Mouse (Mus musculus) spleen, postnatal 14 days (tissue): ENCODE measurements around the gene Nid1.
"Not testable (repeated sequence)": the region's sequence is repeated elsewhere in the genome, so short reads cannot be mapped to it uniquely, and the experiment has no call there.

ENCODE experiments used
- DNase-seq, 2 experiments: peaks; one replicate each; pipeline ENCODE4 v3.0.0; 2021 to 2022; ENCODE audit warnings: low spot score in 2 of 2

Nid1 gene

GRCm38 (mm10) chr13:13453332-13453731 lies 16.0 kb downstream of the Nid1 start:
- DNase-seq: peak in 1 of 2 experiments; percentile 19

DNA sequence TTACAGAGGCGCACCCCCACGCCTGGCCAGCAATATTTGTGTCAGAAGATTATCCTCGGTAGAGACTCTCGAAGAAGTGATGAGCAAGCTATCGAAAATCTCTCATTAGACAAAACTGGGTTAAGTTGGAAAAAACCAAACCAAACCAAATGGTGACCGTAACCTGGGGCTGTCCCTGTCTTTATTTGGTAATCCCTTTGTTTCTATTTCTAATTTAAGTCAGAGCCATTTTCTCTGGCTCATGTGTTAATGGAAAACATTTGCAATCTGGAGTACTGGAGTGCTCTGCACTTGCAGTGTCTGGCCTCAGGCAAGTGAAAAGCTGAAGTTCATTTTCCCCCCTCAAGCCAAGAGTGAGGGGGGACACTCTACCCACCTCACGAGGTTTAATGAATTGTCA lies 16.9 kb downstream of the Nid1 start:
- DNase-seq: not testable (repeated sequence)

- not testable (repeated sequence) for DNase-seq
Observed at GRCm38 (mm10) chr13:13455632-13456492, 18.5 kb downstream of the Nid1 start.

DNA sequence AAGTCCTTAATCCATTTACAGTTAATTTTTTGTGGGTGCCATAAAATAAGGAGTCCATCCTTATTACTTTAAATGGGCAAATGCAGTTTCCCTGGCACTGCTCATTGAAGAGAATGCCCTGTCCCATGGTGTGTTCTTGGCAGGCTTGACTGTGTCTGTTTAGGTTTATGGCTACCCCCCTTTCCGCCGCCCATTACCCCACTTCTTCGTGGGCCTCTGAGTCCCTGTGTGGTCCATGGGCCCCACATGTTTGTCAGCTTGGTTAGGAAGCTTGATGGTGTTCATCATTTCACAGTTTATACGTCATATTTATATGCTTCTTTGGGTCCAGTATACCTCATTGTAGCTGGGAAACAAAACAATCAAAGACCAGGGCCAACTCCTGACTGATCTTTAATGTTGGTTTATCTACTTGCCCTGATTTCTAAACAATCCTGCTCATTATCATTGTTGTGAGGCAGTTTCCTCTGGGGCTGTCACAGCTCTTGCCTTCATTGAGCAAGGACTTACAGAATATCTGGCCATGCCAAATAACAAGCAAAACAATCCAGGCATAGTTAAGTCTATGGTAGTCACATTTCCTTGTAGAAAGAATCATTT lies 20.9 kb downstream of the Nid1 start:
- no peak for DNase-seq

DNA sequence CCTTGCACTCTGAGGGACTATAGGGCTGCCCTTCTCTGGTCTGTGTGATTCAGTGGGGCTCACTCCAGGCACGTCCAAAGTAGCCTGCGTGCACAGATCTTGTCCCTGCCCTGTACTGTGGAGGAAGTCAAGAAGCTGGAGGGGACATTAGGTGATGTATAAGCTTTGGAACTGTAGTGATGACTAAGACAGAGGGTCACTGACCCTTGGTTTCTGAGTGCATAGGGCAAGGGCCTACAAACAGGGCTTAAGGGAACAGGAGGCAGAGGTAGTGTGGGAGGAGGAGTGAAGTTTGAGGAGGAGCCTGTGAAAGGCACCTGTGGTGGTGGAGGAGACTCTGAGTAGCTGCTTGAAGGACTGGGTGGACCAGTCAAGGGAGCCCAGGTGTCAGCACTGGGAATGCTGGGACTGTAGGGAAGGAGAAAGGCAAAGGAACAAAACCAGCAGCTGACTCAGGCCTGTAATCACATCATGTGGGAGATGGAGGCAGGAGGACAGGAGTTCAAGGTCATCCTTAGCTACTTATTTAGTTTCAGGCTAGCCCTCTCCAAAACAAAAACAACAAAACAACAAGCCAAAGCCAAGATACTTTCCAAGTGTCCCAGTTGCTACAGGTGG lies 23.3 kb downstream of the Nid1 start:
- no peak for DNase-seq

DNA sequence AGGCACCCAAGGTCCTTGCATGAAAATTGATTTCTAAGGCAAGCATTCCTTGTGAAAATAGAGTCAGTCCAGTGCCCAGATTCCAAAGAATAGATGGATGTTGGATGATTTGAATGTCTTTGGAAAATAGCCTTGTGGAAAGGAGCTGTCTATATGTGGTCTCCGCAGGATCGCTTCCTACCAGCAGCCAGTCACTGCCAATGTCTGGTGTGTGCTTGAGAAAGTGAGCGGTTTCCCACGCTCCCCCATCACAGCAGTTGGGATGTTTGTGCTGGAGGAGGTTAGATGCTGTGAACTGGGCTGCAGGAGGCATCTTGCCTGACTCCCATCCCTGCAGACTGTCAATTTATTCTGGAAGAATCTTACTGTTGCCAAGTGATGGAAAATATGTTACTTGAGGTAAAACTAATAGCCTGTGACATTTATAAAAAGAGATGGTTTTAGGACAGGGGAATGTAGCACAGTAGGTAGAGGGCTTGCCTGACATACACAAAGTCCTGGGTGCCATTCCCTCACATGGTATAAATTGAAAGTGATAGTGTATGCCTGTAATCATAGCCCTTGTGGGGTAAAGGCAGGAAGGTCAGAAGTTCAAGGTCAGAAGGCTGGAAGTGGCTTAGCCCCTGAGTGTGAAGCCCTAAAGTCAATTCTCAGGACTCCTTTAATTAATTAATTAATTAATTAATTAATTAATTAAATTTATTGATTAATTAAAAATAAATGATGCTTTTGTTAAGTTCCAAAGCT lies 24.3 kb downstream of the Nid1 start:
- DNase-seq: no peak

DNA sequence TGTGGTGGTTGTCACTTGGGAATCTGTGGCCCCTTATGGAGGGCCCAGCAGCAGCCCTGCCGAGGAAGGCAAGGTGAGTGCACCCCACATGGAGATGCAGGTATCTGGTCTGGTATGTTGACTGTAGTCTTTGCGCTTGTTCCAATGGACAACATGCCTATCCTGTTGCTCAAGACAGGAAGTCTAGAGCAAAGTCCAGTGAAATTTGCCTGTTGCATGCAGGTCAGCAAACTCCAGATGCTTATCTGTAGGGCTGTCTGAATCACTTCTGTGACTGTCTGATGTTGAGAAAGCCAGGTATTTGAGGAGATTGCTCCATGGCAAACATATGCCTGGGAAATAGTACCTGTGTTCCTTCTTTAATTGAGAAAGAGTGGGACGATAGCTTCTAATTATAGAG lies 26.6 kb downstream of the Nid1 start:
- DNase-seq: no peak

DNA sequence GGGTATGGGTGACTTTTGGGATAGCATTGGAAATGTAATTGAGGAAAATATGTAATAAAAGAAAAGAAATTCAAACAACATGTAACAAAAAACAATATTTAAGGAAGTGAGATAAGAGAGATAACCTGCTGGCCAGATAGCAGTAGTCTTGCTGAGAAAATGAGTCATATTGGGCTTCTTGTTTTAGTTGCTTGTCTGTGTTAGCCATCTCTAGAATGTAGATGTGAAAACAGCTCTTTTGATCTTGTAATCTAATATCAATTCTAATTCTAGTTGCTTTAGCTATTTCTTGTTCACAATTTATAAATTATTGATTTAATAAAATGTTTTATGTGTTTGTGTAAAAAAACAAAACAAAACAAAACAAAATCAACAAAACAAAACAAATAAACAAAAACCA lies 29.9 kb downstream of the Nid1 start:
- DNase-seq: not testable (repeated sequence)

DNA sequence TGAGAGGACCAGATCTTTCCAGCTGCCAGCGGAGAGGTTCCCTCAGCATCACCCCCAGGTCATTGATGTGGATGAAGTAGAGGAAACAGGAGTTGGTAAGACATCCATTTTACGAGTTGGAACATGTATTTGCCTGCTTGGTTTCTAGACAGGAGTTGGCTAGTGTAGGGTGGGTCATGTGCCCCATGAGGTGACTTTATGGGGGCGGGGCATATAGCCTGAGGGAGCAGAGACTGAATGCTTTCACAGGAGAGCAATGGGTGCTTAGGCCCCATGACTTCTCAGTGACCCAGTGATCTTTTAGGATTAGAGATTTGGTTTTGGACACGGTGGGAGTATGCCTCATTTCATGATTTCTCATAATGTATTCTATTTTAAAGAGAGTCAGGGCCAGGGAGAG lies 31.2 kb downstream of the Nid1 start:
- no peak for DNase-seq

- DNase-seq: no peak
Observed at GRCm38 (mm10) chr13:13471334-13471757, 34.0 kb downstream of the Nid1 start.

GRCm38 (mm10) chr13:13474464-13474863 lies 37.1 kb downstream of the Nid1 start:
- not testable (repeated sequence) for DNase-seq

GRCm38 (mm10) chr13:13474991-13475390 lies 37.6 kb downstream of the Nid1 start:
- DNase-seq: no peak

- no peak for DNase-seq
Observed at GRCm38 (mm10) chr13:13476568-13476967, 39.2 kb downstream of the Nid1 start.

DNA sequence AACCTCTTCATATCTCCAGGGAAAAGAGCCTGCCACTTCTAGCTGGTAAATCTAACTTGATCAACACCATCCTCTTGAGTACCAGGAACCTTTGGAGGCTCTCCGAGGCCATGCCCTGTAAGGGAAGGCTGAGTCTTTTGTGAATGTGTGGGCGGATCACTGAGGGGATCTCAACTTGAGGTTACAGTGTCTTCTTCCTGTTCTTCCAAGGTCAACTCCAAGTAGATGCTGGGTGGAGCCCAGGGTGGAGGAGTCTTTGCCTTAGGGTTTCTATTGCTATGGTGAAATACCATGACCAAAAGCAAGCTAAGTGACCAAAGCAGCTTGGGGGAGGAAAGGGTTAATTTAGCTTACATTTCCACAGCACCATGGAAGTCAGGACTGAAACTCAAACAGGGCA lies 39.7 kb downstream of the Nid1 start:
- no peak for DNase-seq

DNA sequence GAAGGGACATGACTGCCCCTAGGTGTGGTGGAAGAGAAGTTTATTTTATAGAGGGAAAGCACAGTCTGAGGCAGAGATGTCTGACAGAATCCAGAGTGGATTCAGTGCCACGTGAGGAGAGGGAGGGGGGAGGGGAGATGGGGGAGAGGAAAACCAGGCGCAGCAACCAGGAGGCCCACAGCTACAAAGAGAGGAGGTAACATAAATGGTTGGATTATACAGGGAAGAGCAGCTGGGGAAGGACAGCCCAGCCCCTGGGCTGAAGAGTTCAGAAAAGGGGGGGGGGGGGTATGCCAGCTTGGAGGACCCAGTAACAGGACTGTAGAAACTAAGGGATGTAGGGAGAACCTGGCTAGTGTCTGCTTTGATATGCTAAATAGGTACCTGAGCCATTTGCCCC lies 42.6 kb downstream of the Nid1 start:
- DNase-seq: no peak

DNA sequence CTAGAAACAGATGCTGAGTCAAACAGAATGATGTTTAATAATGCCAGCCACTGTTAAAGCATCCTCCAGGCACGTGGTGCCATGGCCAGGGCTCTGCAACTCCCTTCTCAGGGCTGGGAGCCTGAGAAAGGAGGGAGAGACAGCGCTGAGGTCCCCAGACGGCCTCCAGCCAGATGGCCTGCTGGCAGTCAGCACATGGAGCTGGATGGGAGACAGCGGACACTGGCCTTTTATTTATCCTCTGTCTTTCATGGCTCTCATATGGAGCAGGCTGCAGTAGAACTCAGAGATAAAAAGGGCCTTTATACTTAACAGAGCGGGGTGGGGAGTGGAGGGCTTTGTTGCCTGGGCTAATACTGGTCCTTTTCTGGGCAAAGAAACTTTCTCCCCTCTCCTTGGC lies 43.7 kb downstream of the Nid1 start:
- DNase-seq: no peak

GRCm38 (mm10) chr13:13481875-13482674 lies 44.7 kb downstream of the Nid1 start:
- no peak for DNase-seq

DNA sequence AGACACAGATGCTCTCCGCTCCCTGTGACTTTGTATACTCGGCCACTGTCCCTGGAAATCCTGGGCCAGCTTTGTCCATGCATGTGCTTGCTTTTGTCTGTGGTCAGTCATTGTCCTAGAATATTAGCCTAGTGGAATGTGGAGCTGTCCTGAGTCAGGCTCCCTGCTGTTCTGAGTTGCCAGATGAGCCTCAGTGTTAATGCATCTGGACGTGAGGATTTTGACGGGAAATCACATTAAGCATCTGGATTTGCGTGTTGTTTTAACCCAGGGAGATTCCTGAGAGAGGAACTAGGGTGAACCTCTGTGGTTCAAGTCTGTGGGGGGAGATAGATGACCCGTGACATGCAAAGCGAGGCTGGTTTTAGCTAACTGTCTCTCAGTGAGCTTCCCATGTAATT lies 47.0 kb downstream of the Nid1 start:
- DNase-seq: no peak

GRCm38 (mm10) chr13:13484883-13485282 lies 47.5 kb downstream of the Nid1 start:
- DNase-seq: no peak

DNA sequence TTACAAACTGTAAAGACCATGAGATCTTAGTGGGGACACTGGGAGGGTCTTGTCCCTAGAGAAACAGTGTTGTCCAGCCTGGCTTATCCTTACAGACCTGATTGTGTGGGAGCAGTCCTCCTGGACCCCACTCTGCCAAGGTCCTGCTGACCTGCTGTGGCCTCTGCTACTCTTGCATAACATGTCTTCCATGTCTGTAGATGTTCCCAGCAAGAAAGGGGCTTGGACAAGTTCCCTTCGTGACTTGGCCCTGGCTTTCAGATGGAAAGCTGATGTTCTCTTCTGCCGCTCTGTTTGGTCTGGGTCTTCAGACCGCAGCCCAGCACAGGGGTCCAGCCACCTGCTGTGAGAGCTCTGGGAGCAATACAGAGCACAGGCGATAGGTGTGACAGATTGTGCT lies 48.3 kb downstream of the Nid1 start:
- DNase-seq: no peak

DNA sequence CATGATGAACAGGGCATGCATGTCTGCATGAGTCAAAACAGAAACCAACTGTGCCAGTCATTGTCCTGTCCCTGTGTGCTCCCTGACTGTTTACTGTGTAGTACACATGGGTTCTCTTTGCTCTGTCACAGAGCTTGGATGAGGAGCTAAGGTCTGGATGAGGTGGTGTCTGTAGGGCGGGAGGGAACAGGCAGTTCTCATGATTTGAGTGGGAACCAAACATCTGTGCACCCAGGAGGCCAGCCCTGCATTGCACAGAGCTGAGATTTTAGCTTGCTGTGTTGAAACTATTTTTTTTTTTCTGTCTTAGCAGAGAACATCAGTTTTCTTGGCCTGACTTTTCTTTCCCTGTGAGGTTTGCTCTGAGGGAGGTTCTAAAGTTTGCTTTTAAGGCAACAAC lies 50.5 kb downstream of the Nid1 start:
- no peak for DNase-seq
